Mouse (Mus musculus) forebrain, postnatal 0 days (tissue): ENCODE measurements around the gene Tshz3. TPM values are rescaled to one million over a fixed set of nuclear protein-coding genes. Genes with fewer than 3 reads are reported as not detected.

Experiments
- ATAC-seq: fragments of 200-750 bp; cut with Nextera tagmentation; 2 replicates; pipeline ENCODE4 v1.8.0; 2017; ENCODE audit warnings: mild to moderate bottlenecking, moderate library complexity
- DNase-seq: peaks from one replicate; pipeline ENCODE4 v3.0.0-alpha.2; 2015
- H3K27ac ChIP-seq: fragments of 300-500 bp; sonication (generic); 2 replicates; pipeline ENCODE4 v1.5.1; 2014; ENCODE audit warnings: low read depth, mild to moderate bottlenecking, antibody characterized with exemption, low read length, moderate library complexity, mixed read lengths
- H3K27me3 ChIP-seq: fragments of 300-500 bp; sonication (generic); 2 replicates; pipeline ENCODE4 v1.6.1; 2014; ENCODE audit warnings: mild to moderate bottlenecking, low read length, mixed read lengths; ENCODE audit not compliant: insufficient read depth
- H3K36me3 ChIP-seq: fragments of 300-500 bp; sonication (generic); 2 replicates; pipeline ENCODE4 v1.6.1; 2014; ENCODE audit warnings: mild to moderate bottlenecking, moderate library complexity; ENCODE audit not compliant: insufficient read depth
- H3K4me1 ChIP-seq: fragments of 300-500 bp; sonication (generic); 2 replicates; pipeline ENCODE4 v1.6.1; 2014; ENCODE audit warnings: antibody characterized with exemption; ENCODE audit not compliant: insufficient read depth
- H3K4me2 ChIP-seq: fragments of 300-500 bp; sonication (generic); 2 replicates; pipeline ENCODE4 v1.6.1; 2014; ENCODE audit warnings: low read depth, mild to moderate bottlenecking, moderate library complexity
- H3K4me3 ChIP-seq: fragments of 300-500 bp; sonication (generic); 2 replicates; pipeline ENCODE4 v1.5.1; 2014; ENCODE audit warnings: low read depth, low read length, mixed read lengths
- H3K9ac ChIP-seq: fragments of 300-500 bp; sonication (generic); 2 replicates; pipeline ENCODE4 v1.6.1; 2014; ENCODE audit warnings: mild to moderate bottlenecking
- H3K9me3 ChIP-seq: fragments of 300-500 bp; sonication (generic); 2 replicates; pipeline ENCODE4 v1.6.1; 2016; ENCODE audit warnings: low read length
- CTCF ChIP-seq: sonication (generic); IDR thresholded peaks from 2 replicates; pipeline ENCODE4 v1.5.1; 2016; ENCODE audit warnings: antibody characterized with exemption, control low read depth, low read depth
- WGBS: fragments of 180-500 bp; shearing (Covaris S2); extraction: QIAGEN DNeasy Blood & Tissue Kit; methylation state at CpG from one replicate; pipeline ENCODE4 v1.1.7; 2014; 5-methylcytosine and 5-hydroxymethylcytosine counted together
- polyA plus RNA-seq: library from polyadenylated mRNA; unstranded; fragments of >200 nt; fragmentation: Nextera tagmentation; extraction: Ambion mirVana; gene quantifications from 2 replicates; pipeline ENCODE4 v1.2.1, GENCODE M21; 2015
- total RNA-seq: library from RNA; depleted of rRNA; stranded (reverse); fragments of >200 nt; gene quantifications from 2 replicates; pipeline ENCODE4 v1.2.3, GENCODE M21; 2014

Tshz3 gene
- total and polyA plus RNA-seq, 2 experiments from 2014 or later: 18.0 to 32.2 TPM

DNA sequence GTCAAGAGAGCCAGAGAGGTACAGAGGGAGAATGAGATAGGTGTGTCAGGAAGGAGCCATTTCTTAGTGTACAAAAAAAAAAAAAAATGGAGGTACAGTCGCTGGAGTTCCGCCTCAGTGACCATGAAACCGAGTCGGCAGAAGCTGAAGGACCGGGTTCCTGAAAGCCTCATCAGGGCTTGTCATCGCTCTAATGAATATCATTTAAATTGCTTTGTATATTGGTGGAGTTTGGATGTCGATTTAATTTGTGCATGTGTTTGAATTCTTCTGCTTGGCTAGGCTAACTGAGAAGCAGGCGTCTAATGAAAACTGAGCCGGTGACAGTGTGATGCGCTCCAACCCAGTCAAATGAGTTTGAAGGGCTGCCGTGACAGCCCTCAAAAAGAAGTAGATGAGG is 80.5 kb downstream of the Tshz3 start:
- H3K27ac ChIP-seq: no peak overlapping the region
- no peak for ATAC-seq
- no peak overlapping the region for H3K4me2 ChIP-seq
- no peak for TF ChIP-seq CTCF
- no peaks in the 10 kb centered on the region for H3K9me3 ChIP-seq
- no peak overlapping the region for H3K9ac ChIP-seq
- H3K4me1 ChIP-seq: peaks cover 5% of the 10 kb centered on the region; the same call in 1 of the 2 replicates
- H3K4me3 ChIP-seq: no peak overlapping the region
- no peaks in the 10 kb centered on the region for H3K27me3 ChIP-seq
- 71% methylated on average over 11 of the region's 11 CpGs for WGBS
- H3K36me3 ChIP-seq: no peaks in the 10 kb centered on the region
- no peak for DNase-seq

DNA sequence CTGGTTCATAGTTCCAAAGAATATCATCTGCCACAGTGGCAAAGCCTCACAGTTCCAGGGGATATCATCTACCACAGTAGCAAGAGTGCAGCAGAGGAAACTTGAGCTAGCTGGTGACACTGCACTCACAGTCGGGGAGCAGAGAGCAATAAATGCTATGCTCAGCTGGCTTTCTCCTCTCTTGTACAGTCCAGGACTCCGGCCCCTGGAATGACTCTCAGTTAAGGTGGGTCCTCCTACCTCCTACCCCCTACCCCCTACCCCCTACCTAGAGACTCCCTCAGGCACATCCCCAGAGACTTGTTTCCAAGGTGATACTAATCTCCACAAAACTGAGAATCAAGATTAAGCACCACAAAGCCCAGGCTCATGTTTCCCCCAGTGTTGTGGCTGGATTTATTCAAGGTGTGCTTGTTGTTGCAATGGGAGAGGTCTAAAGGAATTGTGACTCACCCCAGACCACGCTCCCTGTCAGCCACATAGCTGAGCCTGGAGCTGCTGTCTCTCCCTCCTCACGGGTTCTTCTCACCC is 86.4 kb downstream of the Tshz3 start:
- H3K4me1 ChIP-seq: no peaks in the 10 kb centered on the region; the same call in 1 of the 2 replicates
- no peaks in the 10 kb centered on the region for H3K27me3 ChIP-seq
- 52% methylated on average over 4 of the region's 4 CpGs for WGBS
- H3K9me3 ChIP-seq: no peaks in the 10 kb centered on the region
- H3K4me3 ChIP-seq: no peak overlapping the region
- DNase-seq (no peak), ATAC-seq (no peak)
- H3K36me3 ChIP-seq: no peaks in the 10 kb centered on the region
- no peak overlapping the region for H3K4me2 ChIP-seq
- no peak for TF ChIP-seq CTCF
- H3K9ac ChIP-seq: no peak overlapping the region
- no peak overlapping the region for H3K27ac ChIP-seq

DNA sequence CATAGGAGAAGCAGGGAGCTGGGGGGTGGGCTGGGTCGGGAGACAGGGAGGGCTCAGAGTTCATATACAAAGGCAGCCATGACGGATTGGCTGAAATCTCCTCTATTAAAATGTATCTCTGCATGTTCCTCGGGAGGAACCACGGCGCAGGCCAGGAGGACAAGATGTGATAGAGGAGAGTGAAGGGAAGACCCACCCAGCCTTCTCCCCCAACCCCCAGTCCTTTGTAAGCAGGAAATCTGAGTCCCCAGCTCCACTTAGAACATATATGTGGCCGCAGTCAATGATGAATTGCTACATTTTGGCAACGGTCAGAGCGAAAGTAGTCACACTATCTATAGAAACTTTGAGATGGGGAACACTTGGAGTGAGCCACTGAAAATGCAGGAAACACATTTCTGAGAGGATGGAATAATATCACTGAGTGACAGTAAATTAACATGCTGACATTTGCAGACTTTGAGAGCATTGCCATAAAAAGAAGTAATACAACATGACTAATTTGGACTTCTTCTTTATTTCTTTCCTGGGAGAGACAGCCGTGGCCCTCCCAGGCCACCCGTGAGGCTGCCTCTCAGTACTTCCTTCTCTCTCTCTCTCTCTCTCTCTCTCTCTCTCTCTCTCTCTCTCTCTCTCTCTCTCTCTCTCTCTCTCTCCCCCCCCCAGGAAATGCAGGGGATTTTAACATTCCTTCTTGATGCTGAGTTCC is 88.9 kb downstream of the Tshz3 start:
- TF ChIP-seq CTCF: no peak

DNA sequence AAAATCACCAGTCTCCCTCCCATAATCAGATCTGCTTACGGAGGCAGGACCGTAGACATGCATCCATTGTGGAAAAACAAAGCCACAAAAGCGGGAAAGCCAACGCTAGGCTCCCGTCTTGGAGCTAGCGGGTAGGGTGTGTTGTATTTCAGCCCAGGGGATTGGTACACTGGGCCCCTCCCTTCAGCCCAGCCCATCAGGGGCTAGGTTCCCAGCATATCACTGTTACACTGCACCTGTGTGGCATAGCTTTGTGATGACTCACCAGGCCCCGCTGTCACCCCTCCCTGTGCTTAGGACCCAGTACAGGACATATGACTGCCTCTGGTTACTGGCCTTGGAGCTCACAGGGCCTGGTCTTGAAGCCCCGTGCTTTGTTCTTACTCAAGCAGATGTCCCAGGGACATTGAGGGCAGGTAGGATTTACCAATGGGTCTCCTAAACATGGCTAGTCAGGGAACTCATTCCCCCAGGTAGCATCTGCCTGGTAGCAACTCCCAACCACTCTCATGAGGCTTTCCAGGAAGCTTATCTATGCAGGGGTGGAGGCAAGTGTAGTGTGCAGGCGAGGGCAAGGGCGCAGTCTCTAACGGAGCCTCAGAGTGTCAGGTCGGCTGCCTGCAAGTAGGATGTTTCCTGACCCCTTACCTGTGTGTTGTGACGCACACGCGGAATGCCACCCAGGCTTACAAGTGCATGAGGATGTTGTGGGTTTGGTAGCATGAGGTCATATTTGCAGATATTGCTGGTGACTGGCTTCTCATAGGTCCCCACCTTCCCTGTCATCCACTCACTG is 98.7 kb downstream of the Tshz3 start:
- Histone ChIP-seq H3K27ac (no peak overlapping the region), H3K4me2 (no peak overlapping the region), H3K27me3 (no peaks in the 10 kb centered on the region), H3K9me3 (no peaks in the 10 kb centered on the region), H3K9ac (no peak overlapping the region), H3K36me3 (no peaks in the 10 kb centered on the region), H3K4me1 (no peaks in the 10 kb centered on the region), H3K4me3 (no peak overlapping the region)
- no peak for TF ChIP-seq CTCF
- WGBS: 79% methylated on average over 15 of the region's 15 CpGs
- no peak for ATAC-seq
- no peak for DNase-seq

More for the DNA sequence above, 88.9 kb downstream of the Tshz3 start:
- ATAC-seq: peak; percentile 60
- 60% methylated on average over 10 of the region's 10 CpGs for WGBS
- H3K4me3 ChIP-seq: no peak overlapping the region
- no peaks in the 10 kb centered on the region for H3K27me3 ChIP-seq
- H3K9me3 ChIP-seq: no peaks in the 10 kb centered on the region
- no peak overlapping the region for H3K27ac ChIP-seq
- no peak overlapping the region for H3K4me2 ChIP-seq
- no peak for DNase-seq
- no peak overlapping the region for H3K9ac ChIP-seq
- H3K36me3 ChIP-seq: no peaks in the 10 kb centered on the region
- H3K4me1 ChIP-seq: no peaks in the 10 kb centered on the region; the same call in 1 of the 2 replicates
